Mouse (Mus musculus) erythroid progenitor cell, adult 5-6 weeks (primary cell): ENCODE measurements at regions not wholly inside any gene's neighbourhood (a gene's known extent, or its start where the extent isn't known, plus 50 kb on each side); places are given as distances from the start of the nearest gene placed in this dataset.
A peak's percentile ranks its signal among the peaks of the same experiment; 100 is the strongest.

Experiments used
- ATAC-seq: replicated peaks from 2 replicates; pipeline ENCODE4 v1.8.0; 2016; ENCODE audit warnings: moderate number of reproducible peaks, mild to moderate bottlenecking, moderate TSS enrichment, inconsistent platforms; ENCODE audit not compliant: poor library complexity, low FRiP score, severe bottlenecking

DNA sequence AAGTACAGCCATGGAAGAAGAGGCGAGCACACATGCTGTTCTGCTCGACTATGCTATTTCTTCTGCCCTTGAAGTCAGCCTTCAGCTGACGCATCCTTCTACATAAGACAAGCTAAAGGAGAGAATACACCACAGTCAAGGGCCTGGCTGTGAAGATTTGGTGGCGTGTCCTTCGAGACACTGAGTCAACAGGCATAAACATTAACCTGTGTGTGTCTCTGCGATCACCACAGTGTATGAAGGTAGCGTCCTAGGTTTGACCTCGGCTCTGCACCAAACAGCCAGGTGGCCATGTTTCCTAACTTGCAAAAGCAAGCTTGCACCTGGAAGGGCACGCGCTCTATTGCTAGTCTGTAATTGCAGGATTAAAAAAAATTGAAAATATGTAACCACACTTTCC lies 152.8 kb upstream of the Tmc1 start:
- ATAC-seq: no peak

DNA sequence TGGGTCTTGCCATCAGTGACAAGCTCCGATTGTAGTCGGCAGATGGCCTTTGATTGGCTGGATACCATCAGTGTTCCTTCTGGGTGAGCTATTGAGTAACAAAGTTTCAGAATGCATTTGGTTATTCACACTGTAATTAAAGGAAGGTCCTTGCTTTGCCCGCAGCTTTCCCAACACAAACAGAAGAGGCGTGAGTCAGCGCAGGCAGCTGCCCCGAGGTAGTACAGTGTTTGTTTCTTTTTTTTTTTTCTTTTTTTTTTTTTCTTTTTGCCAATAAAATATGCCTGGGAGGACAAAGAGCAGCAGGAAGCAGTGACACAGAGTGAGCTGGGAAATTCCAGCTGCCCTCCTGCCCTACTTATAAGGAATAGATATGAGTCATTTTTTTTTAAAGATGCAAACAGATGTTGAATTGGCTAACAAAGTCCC lies 152.3 kb upstream of the Tmc1 start:
- no peak for ATAC-seq

DNA sequence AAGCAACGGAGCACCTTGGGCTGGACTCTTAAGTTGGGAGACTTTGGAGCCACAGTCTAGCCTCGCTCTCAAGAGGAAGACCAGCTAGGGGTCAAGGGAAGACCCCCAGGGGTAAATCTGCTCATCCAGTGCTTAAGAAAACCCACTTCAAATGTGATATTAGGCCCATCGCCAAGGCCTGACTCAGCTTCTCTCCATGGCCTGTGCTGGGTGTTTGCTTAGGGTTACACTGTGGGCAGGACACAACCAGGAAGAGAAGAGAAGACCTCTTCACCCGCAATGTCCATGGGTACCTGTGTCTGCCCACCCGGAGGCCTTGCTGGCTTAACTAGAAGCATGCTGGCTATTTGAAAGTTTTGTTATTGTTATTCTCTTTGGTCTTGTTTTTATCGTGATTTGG lies 151.0 kb upstream of the Tmc1 start:
- no peak for ATAC-seq

DNA sequence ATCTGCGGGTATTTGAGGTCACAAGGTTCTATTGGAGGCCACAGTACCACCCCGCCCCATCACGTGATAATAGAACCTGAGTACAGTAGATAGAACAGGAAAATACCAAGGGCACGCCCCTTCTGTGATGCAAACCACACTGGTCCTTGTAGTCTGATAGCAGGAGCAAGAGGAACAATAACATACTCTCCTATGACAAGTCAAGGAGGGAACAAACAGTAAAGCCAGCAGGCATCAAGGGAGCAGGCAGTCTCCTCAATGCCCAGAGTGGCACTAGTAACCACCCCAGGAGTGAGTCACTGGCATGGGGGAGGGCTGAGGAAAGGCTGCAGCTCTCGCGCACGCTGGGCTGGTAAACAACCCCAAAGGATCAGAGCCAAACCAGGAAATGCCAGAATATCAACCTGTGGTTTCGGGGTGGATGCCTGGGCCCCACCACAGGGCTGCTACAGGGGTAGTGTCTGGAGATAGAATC lies 150.5 kb upstream of the Tmc1 start:
- peak; percentile 79 for ATAC-seq

DNA sequence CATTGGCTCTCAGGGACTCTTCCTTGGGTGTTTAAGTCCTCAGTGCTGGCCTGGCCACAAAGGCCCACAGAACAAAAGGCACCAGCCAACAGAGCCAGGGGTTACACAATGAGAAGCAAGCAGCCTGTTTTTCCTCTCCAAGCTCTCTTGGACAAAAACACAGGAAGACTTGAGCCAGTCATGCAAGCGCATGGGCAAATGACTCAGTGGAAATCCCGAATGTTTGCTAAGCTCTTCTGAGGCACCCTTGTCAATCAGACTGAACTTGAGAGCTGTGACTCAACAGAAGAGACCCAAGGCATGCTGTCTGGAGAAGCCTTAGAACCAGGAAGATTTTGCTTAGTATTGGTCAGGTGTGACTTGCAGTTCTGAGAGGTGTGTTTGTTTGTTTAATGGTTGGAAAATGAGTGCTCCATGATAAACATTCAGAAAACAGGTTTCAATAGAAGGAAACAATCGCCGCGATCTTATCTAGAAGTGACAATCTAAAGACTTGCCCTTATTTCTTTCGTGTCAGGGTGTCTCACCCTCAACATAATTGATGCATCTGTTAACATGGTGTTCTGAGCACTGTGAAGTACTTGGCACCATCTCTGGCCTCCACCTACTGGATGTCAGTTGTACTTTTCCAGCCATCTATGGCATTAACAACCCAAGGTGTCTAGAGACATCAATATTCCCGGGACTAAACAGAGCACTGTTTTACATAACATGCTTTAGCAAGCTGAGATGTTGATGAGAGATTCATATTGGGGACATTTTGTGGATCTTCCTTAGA lies 124.0 kb upstream of the Tmc1 start:
- no peak for ATAC-seq

DNA sequence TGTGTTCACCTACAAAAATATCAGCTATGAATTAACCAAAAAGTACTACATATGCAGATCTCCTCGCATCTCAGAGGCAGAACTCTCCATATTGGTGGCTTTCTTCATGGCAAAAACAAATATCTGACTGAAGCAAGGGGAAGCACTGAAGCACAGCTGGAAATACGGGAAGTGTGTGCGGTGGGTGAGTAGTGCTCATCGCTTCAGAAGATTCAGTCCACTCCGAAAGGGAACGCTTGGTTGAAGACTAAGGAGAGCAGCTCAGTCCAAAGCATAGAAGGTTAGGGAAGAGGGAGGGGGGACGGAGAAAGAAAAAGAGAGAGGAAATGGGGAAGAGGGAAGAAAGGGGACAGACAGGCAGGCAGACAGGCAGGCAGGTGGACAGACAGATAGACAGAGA lies 114.4 kb upstream of the Tmc1 start:
- no peak for ATAC-seq

DNA sequence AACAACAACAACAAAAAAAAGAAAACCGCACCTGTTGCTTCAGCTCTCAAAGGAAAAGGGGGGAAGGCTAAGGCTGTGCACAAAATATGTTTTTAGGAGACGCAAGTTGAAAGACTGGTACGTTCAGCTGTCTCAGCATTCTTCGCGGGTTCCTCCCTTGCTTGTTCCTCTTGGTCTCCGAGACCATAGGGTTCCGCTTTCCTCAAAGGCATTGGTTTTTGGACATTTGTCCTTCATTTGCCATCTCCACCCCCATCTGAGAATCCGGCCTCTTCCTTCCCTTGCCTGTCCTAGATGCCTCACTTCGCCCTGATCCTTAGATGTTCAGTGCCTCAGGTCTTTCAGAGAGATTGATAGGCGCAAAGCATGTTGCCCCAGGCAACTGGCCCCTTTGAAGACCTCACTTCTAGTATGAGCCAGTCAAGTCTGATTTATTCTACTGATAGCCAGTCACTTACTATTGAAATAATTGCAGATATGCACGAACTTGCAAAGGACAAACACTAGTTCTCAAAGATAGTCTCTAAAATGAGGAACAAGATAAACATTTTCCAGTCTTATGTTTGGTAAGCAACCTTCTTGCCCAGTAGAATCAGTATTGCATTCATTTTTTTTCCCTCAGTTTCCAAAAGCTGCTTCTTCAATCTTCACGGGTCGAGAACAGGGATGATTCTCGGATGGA lies 112.6 kb upstream of the Tmc1 start:
- ATAC-seq: no peak

DNA sequence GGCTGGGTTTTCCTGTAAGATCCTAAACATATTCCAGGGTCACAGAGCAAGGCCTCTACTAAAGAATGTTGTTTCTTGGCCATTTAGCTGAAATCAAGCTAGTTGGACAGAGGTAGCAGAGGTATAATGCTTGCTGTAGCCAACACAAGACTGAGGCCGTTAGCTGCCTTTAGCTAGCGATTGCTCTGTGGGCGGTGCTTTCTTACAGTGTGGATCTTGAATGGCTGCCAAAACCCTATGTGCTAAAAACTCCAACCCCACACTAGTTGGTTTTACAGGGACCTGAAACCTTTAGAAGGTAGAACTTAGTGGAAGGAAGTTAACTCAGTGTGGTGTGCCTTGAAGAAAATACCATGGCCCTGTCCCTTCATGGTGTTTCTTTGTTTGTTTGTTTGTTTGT lies 110.9 kb upstream of the Tmc1 start:
- ATAC-seq: no peak

DNA sequence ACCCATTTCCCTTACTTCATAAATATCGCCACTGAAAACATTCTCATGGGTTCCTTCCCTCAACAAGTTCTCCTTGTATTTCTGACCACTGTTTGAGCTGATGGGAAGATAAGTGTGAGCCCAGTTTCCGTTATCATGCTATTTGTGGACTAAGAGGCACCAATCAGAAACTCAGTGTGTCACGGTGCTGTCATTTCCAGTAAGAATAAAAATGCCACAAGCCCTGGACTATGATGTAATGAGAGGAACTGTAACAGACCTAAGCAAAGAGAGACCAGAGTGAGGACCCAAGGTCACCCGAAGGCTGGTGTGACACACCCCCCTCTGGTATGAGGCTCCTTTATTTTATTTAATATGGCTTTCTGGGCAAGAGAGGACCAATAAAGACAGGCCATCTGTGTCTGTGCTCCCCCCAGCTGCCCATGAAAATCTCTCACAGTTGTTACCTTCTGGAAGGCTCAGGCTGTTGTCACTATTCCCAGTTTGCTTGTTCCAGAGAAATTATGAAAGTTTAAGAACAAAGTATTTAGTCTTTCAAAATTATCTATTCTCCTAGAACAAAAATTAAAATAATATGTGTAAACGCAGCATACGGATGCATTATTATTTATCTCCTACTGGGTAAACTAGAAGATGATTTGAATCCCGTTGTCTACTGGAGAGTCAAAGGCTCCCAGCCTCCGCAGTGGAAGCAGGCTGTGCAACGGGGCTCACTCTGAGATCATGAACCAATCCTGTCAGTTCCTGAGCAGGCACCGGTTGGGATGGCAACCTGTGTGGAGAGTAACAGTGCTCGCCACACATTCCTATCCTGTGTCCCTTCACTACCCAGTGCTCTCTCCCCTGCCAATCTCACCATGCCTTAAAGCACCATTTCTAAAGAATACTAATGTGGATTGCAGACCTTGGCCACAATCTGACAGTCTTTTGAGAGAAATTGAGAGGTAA lies 99.9 kb upstream of the Tmc1 start:
- ATAC-seq: no peak

DNA sequence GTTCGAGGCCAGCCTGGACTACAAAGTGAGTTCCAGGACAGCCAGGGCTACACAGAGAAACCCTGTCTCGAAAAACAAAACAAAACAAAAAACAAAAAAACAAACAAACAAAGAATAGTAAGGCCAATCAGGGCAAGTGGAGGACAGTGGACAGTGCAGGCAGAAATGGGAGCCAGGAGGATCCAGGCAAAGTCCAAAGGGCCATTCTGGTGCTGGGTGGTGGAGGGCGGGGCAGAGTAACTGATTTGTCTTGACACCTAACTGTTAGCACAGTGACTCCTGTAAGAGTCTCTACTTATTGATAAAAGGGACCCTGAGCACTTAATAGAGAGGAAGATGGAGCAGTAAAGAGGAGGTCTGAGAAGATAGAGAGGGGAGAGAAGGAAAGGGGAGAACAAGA lies 98.8 kb upstream of the Tmc1 start:
- ATAC-seq: no peak

DNA sequence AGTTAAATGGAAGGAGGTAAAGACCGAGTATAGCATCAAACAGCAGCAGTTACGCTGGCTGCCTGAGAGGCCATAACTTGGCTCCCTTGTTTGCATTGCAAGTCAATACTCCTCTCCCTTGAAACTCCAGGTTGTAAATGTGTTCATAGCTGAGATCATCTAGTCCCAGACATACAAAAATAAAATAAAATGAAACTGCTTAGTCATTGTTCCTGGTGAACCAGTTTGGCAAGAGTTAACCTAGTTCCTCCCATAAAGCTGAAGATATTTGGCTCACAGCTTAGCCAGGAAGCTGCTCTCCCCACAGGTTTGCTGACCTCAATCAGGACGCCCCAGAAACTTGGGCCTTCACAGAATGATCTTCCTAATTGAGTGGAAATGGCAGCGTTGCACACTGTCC lies 97.9 kb upstream of the Tmc1 start:
- ATAC-seq: no peak

DNA sequence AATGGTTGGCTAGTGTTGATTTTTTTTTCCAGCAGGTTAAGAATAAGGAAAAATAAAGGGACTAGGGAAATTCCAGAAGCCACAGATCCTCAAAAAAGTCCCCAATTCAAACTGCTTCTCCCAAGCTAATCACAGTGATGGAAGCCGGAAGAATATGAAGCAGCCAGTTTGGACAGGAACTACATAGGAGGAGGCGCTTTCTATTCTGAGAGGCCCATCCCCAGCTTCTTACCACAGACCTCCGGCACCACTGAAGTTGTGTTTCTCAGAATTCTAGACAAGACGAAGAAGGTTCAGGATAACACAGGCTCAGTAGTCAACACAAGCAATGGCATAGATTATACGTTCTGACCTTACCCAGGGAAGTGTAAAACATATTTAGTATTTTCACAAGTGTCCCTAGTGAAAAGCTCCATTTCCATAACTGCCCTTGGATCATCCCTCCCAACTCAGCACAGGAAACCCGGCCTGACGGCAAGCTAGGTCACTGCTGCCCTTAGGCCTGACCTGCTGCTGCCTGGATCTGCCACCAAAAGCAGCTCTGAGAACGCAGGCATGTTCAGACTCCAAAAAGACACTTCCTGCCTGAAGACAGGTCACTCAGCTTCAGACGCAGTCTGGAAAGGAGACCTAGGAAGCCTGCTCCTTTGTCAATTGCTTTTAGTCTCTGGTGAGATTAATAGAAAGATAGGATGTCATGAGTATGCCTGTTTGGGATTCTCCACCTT lies 97.2 kb upstream of the Tmc1 start:
- no peak for ATAC-seq

DNA sequence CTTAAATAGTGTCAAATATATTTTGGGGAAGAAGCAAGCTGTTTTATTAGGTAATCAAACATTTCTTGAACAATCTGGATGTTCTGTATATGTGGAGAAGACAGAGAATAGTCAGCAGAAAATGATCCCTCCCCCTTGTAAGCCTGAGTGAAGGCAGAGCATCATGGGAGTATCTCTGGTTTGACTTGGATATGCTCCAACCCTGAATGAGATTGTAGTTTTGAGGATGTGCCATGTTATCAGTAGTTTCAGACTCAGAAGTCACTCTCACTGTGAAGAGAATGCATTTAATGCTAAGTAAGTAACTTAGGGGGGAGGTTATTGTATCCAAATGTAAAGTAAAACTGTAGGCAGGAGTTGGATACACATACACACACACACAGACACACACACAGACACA lies 95.3 kb upstream of the Tmc1 start:
- ATAC-seq: no peak

DNA sequence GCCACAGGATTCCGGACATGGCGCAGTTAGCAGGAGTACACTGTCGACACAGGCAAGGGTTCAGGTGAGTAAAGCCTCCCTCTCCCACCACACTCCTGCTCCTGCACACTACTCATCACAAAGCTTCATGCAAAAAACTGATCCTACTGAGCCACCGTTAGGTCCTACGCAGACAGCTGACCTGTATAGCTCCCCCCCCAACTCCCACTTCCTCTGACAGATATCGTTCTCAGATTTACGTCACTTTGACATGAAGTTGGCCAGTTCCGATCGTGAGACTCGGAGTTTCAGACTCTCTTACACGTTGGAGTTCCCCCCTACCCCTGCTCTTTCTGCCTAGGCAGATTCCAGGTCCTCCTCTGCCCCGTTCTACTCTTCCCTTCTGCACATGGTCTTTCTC lies 91.6 kb upstream of the Tmc1 start:
- ATAC-seq: no peak

DNA sequence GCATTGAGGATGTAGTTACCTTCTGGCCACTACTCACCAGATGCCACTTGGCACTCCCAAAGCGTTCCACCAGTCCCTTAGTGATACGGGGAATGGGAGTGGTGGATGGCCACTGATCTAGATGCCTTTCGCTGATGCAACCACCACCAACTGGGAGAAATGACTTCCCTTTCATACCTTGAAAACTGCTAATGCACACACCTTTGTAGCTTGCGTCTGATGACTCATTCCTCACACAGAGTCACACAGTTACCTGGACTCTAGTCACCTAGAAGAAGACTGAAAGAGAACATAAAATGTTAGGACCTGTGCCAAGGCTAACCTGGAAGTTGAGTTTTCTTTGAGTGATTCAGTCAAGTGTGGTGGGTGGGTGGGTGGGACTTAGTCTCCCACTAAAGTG lies 90.0 kb upstream of the Tmc1 start:
- no peak for ATAC-seq

DNA sequence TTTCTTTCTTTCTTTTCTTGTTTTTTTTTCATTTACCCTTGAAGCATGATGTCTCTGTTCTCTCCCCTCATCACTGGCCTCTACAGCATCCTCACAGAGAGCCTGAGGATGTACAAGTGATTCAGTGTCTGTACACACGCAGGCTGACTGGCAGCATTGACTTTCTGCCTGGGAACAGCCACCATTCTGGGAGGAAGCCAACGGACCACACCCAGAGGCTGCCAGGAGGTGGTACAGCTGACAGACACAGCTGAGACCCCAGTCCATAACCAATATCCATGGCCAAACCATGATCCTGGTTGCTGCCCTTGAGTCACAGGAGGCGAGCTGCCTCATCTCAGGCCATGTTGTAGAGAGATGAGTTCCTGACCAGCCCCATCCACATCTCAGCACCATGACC lies 88.5 kb upstream of the Tmc1 start:
- ATAC-seq: no peak

DNA sequence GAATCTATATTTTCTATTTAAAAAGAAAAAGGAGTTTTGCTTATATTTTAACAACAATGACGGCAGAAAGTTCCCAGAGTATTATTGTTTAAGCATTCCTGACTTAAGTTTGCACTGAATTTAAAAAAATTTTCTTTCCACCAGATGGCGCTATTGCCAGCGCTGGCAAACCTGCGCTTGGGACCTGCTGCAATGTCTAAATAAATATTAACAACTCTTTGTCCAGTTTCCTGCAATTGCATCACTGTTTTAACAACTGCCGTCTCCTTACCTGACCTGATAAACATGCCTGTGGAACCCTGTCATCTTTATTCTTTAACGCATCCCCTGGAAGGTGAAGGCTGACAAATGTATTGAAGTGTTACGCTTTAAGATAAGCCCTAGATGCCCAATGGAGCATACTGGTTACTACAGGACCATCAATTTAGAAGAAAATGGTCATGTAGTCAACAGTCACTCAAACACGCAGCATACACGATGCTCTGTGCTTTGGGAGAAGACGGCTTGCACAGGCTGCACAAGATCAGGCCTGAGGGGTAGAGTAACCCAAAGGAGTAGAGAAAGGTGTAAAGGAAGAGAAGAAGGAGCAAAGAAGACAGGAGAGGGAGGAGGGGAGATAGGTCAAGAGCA lies 83.6 kb upstream of the Tmc1 start:
- no peak for ATAC-seq

DNA sequence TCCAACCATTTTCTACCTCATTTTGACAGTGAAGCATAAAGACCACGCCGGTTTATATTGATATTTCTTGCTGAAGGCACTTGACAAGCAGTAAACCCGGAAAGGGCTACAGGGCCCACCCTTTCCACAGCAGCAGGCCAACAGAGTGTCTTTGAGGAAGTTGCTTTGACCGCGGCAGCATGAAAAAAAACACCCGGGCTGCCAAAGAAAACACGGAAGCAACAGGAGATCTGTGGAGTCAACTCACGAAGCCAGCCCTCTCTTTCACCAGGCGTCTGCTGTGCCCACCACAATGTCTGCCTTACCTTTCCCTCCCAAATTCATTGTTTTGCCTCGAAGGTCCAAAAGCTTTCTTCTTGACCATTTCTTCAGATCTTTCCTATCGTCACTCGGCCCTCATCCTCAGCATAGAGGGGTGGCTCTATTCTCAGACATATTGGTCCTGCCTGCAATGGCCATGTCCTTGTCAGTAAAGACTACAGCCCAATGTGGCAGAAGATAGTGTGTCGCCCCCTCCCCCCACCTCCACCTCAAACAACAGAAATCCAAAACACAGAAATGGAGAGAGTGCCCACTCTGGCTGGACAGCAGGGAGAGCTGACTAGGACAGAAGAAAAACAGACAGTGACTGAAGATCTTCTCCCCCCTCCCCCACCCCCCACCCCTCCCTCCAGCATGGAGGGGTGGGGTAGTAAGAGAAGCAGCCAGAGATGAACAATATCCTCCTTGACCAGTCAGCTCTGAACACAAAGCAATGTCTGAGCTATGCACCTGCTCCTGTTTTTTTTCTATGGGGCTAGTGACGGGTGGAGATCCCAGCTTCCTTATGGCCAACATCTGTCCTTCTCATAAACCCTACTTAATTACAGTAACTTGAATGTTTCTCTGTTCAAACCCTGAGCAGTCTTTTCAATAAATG lies 82.8 kb upstream of the Tmc1 start:
- ATAC-seq: no peak
